Mouse (Mus musculus): ENCODE data around the gene Olfr1197. TPM values are rescaled to one million over a fixed set of nuclear protein-coding genes. Genes with fewer than 3 reads are reported as not detected.

Gene Olfr1197
- total RNA-seq (2014; fragmentation: Nextera tagmentation) (not detected in 2 replicates), total RNA-seq (2017) (not detected in 2 replicates)

DNA sequence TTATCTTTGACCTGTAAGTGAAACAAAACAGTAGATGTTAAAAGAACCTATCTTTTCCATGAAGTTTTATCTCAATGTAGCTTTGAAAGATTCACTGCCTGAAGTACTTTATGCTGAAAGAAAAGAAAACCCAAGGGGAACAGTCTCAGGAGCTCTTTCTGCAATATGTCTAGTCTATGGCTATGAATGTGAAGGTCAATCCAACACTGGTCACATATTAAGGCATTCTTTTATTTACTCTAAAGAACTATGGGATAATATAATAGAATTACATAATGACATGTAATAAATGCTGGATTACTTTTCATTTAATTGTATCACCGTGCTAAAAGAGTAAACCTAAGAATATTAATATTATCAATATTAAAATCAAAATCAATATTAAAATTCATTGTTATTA is at the start of gene Olfr1197:
TSS of gene Olfr1197 (minus strand) at position 101 of the 400 bp plus-strand sequence.
- no peak for ATAC-seq (replicated peaks; ENCODE audit: low FRiP score, low TSS enrichment, poor library complexity, severe bottlenecking)

GRCm38 (mm10) chr2:88770388-88770787 is 38.2 kb upstream of the Olfr1197 start, which contains the start of gene Olfr1200:
Gene Olfr1200 (minus strand): TSS chr2:88770488.
- ATAC-seq (replicated peaks; ENCODE audit: low FRiP score, low TSS enrichment, poor library complexity, severe bottlenecking), result no peak

DNA sequence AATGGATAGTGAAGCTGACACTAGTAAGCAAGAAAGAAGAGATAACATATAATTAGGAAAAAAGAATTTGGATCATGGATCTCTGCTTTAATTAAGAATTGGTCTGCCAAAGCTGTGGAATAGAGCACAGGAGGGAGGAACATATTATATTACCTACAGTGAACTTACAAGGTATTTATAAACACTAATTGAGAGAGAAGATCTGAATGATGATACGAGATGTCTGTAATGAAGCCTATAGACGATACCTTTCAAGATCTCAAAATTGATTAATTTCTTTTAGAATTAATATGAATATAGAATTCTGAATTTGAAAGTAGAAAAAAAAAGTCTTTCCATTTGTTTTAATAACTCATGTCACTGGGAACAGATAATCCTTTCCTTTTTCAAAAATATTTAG is 28.2 kb upstream of the Olfr1197 start, which contains the start of gene Olfr1199:
TSS of gene Olfr1199 (minus strand) at position 101 of the 400 bp plus-strand sequence.
- no peak for ATAC-seq (replicated peaks; ENCODE audit: low FRiP score, low TSS enrichment, poor library complexity, severe bottlenecking)

- no peak for ATAC-seq (replicated peaks; ENCODE audit: low FRiP score, low TSS enrichment, poor library complexity, severe bottlenecking)
These were observed 19.1 kb upstream of the Olfr1197 start, which contains the start of gene Olfr1198 for GRCm38 (mm10) chr2:88751270-88751669. Gene Olfr1198 (minus strand): TSS chr2:88751370.

DNA sequence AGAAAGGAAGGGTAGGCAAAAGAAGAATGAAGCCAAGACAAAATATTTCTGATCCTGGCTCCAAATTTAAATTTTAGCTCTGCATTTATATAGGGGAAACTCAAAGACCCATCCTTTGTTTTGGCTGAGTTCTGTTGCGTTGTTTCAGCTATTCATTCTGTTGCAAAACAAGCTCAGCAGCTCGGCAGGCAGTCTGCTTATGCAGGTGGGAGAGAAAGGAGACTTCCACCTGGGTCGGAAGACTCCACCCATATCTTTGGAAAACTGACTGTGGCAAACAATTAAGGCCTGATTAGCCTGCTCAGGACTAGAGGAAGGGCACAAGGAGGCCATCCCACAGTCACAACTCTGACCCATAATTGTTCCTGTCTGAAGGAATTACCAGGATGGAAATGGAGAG is 11.2 kb upstream of the Olfr1197 start:
- ATAC-seq (replicated peaks; ENCODE audit: low FRiP score, low TSS enrichment, poor library complexity, severe bottlenecking), result no peak

DNA sequence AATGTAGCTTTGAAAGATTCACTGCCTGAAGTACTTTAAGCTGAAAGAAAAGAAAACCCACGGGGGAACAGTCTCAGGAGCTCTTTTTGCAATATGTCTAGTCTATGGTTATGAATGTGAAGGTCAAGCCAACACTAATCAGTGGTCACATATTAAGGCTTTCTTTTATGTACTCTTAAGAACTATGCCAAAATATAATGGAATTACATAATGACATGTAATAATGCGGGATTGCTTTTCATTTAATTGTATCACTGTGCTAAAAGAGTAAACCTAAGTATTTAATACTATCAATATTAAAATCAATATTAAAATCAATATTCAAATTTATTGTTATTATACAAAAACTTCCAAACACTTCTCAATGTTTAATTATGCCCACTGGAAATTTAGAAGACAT is 27.7 kb downstream of the Olfr1197 start, which contains the start of gene Olfr1196:
TSS of gene Olfr1196 (minus strand) at position 101 of the 400 bp plus-strand sequence.
- ATAC-seq (replicated peaks; ENCODE audit: low FRiP score, low TSS enrichment, poor library complexity, severe bottlenecking), result no peak

- ATAC-seq (replicated peaks; ENCODE audit: low FRiP score, low TSS enrichment, poor library complexity, severe bottlenecking), result no peak
These were observed 43.1 kb downstream of the Olfr1197 start, which contains the start of gene Olfr1195 for GRCm38 (mm10) chr2:88689087-88689486. Gene Olfr1195 (minus strand): TSS chr2:88689187.

Other genes with a start within 250 kb of the Olfr1197 start
- gene Olfr1184, start 248.8 kb downstream of the Olfr1197 start, total RNA-seq (2014; fragmentation: Nextera tagmentation), result not detected in 2 replicates
- not detected in 2 replicates for gene Olfr1184, start 248.8 kb downstream of the Olfr1197 start, total RNA-seq (2017)
- gene Olfr1185-ps1, start 239.0 kb downstream of the Olfr1197 start, total RNA-seq (2014; fragmentation: Nextera tagmentation), result not detected in 2 replicates
- gene Olfr1185-ps1, start 239.0 kb downstream of the Olfr1197 start, total RNA-seq (2017), result not detected in 2 replicates
- gene Olfr1186, start 213.8 kb downstream of the Olfr1197 start, total RNA-seq (2014; fragmentation: Nextera tagmentation), result not detected in 2 replicates
- gene Olfr1186, start 213.8 kb downstream of the Olfr1197 start, total RNA-seq (2017), result not detected in 2 replicates
- gene Olfr1188, start 175.4 kb downstream of the Olfr1197 start, total RNA-seq (2014; fragmentation: Nextera tagmentation), result not detected in 2 replicates
- not detected in 2 replicates for gene Olfr1188, start 175.4 kb downstream of the Olfr1197 start, total RNA-seq (2017)
- gene Olfr1189, start 145.9 kb downstream of the Olfr1197 start, total RNA-seq (2014; fragmentation: Nextera tagmentation), result not detected in 2 replicates
- not detected in 2 replicates for gene Olfr1189, start 145.9 kb downstream of the Olfr1197 start, total RNA-seq (2017)
- not detected in 2 replicates for gene Olfr1191-ps1, start 91.8 kb downstream of the Olfr1197 start, total RNA-seq (2014; fragmentation: Nextera tagmentation)
- not detected in 2 replicates for gene Olfr1191-ps1, start 91.8 kb downstream of the Olfr1197 start, total RNA-seq (2017)
- not detected in 2 replicates for gene Olfr1192-ps1, start 83.9 kb downstream of the Olfr1197 start, total RNA-seq (2014; fragmentation: Nextera tagmentation)
- not detected in 2 replicates for gene Olfr1192-ps1, start 83.9 kb downstream of the Olfr1197 start, total RNA-seq (2017)
- gene Olfr1193, start 56.7 kb downstream of the Olfr1197 start, total RNA-seq (2014; fragmentation: Nextera tagmentation), result not detected in 2 replicates
- not detected in 2 replicates for gene Olfr1193, start 56.7 kb downstream of the Olfr1197 start, total RNA-seq (2017)
- gene Olfr1195, start 43.2 kb downstream of the Olfr1197 start, total RNA-seq (2014; fragmentation: Nextera tagmentation), result not detected in 2 replicates
- gene Olfr1195, start 43.2 kb downstream of the Olfr1197 start, total RNA-seq (2017), result not detected in 2 replicates
- not detected in 2 replicates for gene Olfr1196, start 27.8 kb downstream of the Olfr1197 start, total RNA-seq (2014; fragmentation: Nextera tagmentation)
- not detected in 2 replicates for gene Olfr1196, start 27.8 kb downstream of the Olfr1197 start, total RNA-seq (2017)
- gene Olfr1198, start 19.0 kb upstream of the Olfr1197 start, total RNA-seq (2014; fragmentation: Nextera tagmentation), result not detected in 2 replicates
- gene Olfr1198, start 19.0 kb upstream of the Olfr1197 start, total RNA-seq (2017), result not detected in 2 replicates
- gene Olfr1199, start 28.1 kb upstream of the Olfr1197 start, total RNA-seq (2014; fragmentation: Nextera tagmentation), result not detected in 2 replicates
- gene Olfr1199, start 28.1 kb upstream of the Olfr1197 start, total RNA-seq (2017), result not detected in 2 replicates
- not detected in 2 replicates for gene Olfr1200, start 38.1 kb upstream of the Olfr1197 start, total RNA-seq (2014; fragmentation: Nextera tagmentation)
- not detected in 2 replicates for gene Olfr1200, start 38.1 kb upstream of the Olfr1197 start, total RNA-seq (2017)
- gene Olfr1201, start 60.7 kb upstream of the Olfr1197 start, total RNA-seq (2014; fragmentation: Nextera tagmentation), result not detected in 2 replicates
- not detected in 2 replicates for gene Olfr1201, start 60.7 kb upstream of the Olfr1197 start, total RNA-seq (2017)
- not detected in 2 replicates for gene Olfr1202, start 82.1 kb upstream of the Olfr1197 start, total RNA-seq (2014; fragmentation: Nextera tagmentation)
- gene Olfr1202, start 82.1 kb upstream of the Olfr1197 start, total RNA-seq (2017), result not detected in 2 replicates
- not detected in 2 replicates for gene Olfr1205, start 97.4 kb upstream of the Olfr1197 start, total RNA-seq (2014; fragmentation: Nextera tagmentation)
- gene Olfr1205, start 97.4 kb upstream of the Olfr1197 start, total RNA-seq (2017), result not detected in 2 replicates
- gene Olfr1204, start 116.9 kb upstream of the Olfr1197 start, total RNA-seq (2014; fragmentation: Nextera tagmentation), result not detected in 2 replicates
- gene Olfr1204, start 116.9 kb upstream of the Olfr1197 start, total RNA-seq (2017), result not detected in 2 replicates
- not detected in 2 replicates for gene Olfr1206, start 130.9 kb upstream of the Olfr1197 start, total RNA-seq (2014; fragmentation: Nextera tagmentation)
- not detected in 2 replicates for gene Olfr1206, start 130.9 kb upstream of the Olfr1197 start, total RNA-seq (2017)
- not detected in 2 replicates for gene Olfr1208, start 169.9 kb upstream of the Olfr1197 start, total RNA-seq (2014; fragmentation: Nextera tagmentation)
- gene Olfr1208, start 169.9 kb upstream of the Olfr1197 start, total RNA-seq (2017), result not detected in 2 replicates
- gene Olfr1209, start 182.8 kb upstream of the Olfr1197 start, total RNA-seq (2014; fragmentation: Nextera tagmentation), result not detected in 2 replicates
- not detected in 2 replicates for gene Olfr1209, start 182.8 kb upstream of the Olfr1197 start, total RNA-seq (2017)
- not detected in 2 replicates for gene Olfr1211, start 205.7 kb upstream of the Olfr1197 start, total RNA-seq (2014; fragmentation: Nextera tagmentation)
- gene Olfr1211, start 205.7 kb upstream of the Olfr1197 start, total RNA-seq (2017), result not detected in 2 replicates
- gene Olfr1212, start 221.6 kb upstream of the Olfr1197 start, total RNA-seq (2014; fragmentation: Nextera tagmentation), result not detected in 2 replicates
- not detected in 2 replicates for gene Olfr1212, start 221.6 kb upstream of the Olfr1197 start, total RNA-seq (2017)
- gene Gm13762, start 247.9 kb upstream of the Olfr1197 start, total RNA-seq (2014; fragmentation: Nextera tagmentation), result not detected in 2 replicates
- not detected in 2 replicates for gene Gm13762, start 247.9 kb upstream of the Olfr1197 start, total RNA-seq (2017)